Mouse (Mus musculus) adrenal gland, adult 2 months (tissue): ENCODE measurements around the gene Sytl3. TPM values are rescaled to one million over a fixed set of nuclear protein-coding genes. Genes with fewer than 3 reads are reported as not detected.
"Not testable (repeated sequence)": the region's sequence is repeated elsewhere in the genome, so short reads cannot be mapped to it uniquely, and the experiment has no call there.

Source experiments
- DNase-seq: peaks from one replicate; pipeline ENCODE4 v3.0.0; 2021
- polyA plus RNA-seq: library from polyadenylated mRNA; depleted of rRNA; stranded (reverse); fragments of >200 nt; gene quantifications from 2 replicates; pipeline ENCODE4 v1.2.3, GENCODE M21; 2012
- total RNA-seq, 2 experiments: library from RNA; stranded (reverse); gene quantifications; 2 replicates each; pipeline ENCODE4 v1.2.3; 2021

Sytl3 gene
- total and polyA plus RNA-seq, 3 experiments: 0.21 TPM; not detected in 2

GRCm38 (mm10) chr17:6691596-6691995, 32.7 kb downstream of the Sytl3 start:
- peak; percentile 77 for DNase-seq

DNA sequence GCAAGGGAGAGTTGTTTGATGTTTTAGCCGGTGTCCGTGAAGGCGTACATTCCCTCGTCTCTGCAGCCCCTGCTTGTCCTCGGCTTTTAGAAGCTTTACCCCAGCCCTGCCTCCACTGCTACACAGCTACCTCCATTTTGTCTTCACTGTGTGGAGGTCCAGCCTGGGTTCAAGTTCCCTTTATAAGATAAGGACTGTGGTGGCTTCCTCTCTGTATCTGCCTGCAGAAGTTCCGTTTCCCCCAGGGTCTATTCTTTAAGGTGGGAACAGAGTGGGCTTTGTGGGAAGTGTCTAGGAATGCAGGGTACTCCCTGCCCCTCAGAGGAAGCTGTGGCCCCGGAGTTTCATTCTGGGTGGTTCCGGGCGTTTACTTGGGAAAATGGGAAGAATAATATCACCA, 36.8 kb downstream of the Sytl3 start:
- not testable (repeated sequence) for DNase-seq

GRCm38 (mm10) chr17:6696521-6696920, 37.6 kb downstream of the Sytl3 start:
- DNase-seq: not testable (repeated sequence)

DNA sequence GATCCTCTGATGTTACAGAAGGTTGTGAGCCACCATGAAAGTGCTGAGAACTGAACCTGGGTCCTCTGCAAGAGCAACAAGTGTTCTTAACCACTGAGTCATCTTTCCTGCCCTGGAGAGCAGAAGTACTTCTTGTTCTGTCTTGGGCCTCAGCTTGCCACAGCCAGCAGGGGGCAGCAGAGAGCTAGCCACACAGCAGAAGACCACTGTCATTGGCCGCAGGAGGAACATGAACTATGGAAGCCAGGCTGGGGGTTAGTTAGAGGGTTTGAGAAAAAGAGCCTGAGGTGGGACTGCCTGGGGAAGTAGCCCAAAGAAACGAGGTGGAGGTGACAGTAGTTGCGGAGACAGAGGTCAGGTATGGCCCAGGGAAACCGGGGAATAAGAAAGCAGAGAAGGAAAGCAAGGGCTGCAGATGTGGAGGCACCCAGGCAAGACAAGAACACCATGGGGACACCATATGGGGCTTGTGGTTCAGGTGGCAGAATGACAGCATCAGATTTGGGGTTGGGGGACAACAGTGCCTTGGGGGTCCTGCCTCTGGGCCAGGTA, 38.4 kb downstream of the Sytl3 start:
- DNase-seq: peak; percentile 65

DNA sequence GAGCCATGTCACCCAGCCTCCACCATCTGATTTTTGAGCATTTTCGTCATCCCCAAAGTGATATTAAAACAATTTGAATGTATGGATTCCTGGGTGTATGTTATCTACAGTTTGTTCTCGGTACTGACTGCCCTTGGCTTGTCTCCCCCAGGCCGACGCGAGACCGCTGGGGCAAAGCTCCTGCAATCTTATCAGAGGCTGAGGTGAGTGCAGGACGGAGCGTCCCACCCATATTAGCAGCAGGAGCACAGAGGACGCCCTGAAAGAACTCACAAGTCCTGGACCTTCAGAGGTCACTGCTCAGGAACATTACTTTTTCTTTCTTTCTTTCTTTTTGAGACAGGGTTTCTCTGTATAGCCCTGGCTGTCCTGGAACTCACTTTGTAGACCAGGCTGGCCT, 40.6 kb downstream of the Sytl3 start:
- not testable (repeated sequence) for DNase-seq

- DNase-seq: not testable (repeated sequence)
Measured at GRCm38 (mm10) chr17:6700077-6700476, 41.2 kb downstream of the Sytl3 start.

DNA sequence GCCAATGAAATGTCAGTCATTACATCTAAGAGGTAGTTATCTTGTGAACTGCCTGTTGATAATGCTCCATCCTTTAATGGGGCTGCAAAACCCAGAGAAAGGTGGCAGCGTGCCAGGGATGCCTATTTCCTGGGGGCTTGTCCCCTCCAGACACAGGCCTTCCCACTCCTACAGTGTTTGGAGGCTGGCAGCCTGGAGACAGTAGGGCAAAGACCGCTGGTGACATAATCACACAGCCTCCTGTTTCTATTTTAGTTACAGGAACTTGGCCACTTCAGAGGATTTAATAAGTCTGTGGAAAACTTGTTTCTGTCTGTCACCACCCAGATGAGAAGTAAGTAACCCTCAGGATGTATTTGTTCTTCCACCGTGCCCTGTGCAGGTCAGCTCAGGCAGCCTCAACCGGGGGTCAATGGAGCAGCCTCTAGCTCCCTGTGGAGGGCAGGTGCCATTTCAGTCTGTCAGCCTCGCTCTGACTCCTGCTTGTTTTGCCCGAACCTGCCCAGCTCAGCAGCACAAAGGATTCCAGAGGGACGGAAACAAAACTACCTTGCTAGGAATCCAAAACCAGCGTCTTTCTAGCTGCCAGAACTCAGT, 43.8 kb downstream of the Sytl3 start:
- DNase-seq: not testable (repeated sequence)

- not testable (repeated sequence) for DNase-seq
Measured at GRCm38 (mm10) chr17:6703381-6704270, 44.7 kb downstream of the Sytl3 start.

DNA sequence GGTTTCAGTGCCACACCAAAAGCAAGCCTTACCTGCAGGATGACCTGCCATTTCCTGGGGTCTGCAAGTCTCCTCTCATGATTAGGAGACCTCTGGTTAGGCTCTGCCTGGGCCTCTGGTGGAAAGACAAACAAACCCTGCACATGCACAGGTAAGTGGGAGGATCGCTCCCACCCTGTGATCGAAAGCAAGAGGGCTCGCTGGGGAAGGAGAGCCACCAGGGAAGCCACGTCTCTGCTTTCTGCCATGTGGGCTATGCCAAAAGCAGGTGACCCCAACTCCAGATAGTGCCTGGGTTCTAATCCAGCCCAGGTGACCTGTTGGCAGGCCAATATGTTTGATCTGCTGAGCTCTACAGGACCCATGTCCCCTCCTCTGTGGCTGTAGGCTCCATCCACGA, 47.6 kb downstream of the Sytl3 start:
- not testable (repeated sequence) for DNase-seq

DNA sequence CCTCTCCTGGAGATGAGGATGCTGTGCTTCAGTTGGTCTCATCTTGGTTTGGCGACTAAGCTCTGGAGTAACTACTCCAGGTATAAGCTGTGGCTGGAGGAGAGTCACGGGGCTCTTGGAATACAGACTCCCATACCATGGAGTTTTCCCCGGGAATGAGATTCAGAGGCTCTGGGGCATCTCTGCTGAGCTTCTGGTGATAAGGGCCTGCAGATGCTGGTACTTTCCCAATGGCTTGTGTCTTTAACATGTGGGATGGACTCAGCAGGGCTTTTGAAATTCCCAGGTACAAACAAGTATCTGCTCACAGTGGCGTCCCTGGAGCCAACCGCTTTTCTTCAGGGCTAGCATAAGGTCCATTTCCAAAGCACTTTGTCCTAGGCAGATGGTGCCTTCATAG, 48.5 kb downstream of the Sytl3 start:
- DNase-seq: not testable (repeated sequence)

GRCm38 (mm10) chr17:6708194-6708593, 49.3 kb downstream of the Sytl3 start:
- not testable (repeated sequence) for DNase-seq

- DNase-seq: not testable (repeated sequence)
Measured at GRCm38 (mm10) chr17:6713483-6713882, 54.6 kb downstream of the Sytl3 start.

DNA sequence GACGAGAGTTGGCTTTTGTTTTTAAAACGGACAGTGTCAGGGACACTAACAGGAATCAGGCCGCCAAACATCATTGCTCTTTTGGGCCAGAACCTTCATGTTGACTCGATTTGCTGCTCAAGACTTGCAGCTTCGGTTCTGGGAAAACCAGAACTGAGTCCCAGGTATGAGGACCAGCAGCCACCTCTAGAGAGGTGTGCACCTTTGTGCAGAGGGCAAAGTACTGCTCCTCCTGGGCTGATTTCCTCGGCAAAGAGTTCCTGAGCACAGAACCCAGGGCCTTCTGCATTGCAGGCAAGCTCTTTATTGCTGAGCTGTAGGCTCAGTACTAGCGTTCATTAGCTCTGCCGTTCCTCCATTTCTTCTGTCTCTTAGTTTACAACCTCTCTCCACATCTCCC, 55.1 kb downstream of the Sytl3 start:
- DNase-seq: not testable (repeated sequence)

GRCm38 (mm10) chr17:6727996-6728610, 69.2 kb downstream of the Sytl3 start:
- no peak for DNase-seq

- DNase-seq: no peak
Measured at GRCm38 (mm10) chr17:6729244-6729742, 70.4 kb downstream of the Sytl3 start.

DNA sequence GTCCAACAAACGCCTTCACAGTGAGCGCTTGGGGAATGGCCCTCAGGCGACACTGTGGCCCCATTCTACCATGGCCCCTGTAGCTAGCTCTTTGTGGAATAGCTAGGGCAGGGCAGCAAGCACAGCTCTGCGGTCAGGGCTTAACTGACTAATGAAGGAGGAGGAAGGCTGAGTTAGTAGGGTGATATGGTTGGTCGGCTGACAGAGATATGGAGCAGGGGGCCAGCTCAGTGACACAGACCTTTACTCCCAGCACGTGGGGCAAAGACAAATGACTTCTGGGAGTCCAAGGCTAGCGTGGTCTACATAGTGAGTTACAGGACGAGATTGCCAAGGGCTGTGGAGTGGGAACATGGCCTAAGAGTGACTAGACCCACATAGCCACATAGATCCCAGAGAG, 72.2 kb downstream of the Sytl3 start:
- no peak for DNase-seq

DNA sequence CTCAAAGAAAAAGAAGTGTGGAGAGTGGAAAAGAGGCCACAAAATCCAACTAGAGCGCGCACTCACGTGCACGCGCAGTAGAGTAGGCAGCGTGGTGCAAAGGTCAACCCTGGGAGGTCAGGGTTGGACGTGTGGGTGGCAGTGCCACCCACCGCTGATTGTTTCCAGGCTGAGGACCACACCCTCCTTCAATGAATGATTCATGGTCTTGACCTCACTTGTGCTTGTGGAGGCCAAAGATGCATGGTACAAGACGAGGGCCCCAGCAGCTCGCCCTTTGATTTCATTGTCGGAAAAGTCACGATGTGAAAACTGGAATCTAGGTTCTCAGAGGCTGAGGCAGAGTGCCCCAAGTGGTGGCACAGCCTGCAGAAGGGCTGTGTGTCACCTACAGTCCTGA, 72.7 kb downstream of the Sytl3 start:
- DNase-seq: no peak

DNA sequence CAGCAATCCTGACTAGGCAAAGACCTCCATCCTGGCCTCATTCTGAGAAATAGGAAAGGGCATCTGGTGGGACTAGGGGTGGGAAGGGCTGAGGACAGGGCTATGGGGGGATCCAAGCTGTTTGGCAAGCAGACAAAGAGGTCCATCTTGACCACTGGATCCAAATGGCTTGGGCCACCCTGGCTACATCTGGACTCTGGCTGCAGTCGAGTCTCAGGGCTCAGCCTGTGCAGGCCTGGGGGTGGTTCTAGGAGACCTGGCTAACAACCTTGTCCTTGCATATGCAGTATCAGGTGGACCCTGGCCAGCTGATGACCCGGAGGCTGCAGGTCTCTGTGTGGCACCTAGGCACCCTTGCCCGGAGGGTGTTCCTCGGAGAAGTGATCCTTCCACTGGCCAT, 73.8 kb downstream of the Sytl3 start:
- DNase-seq: no peak

DNA sequence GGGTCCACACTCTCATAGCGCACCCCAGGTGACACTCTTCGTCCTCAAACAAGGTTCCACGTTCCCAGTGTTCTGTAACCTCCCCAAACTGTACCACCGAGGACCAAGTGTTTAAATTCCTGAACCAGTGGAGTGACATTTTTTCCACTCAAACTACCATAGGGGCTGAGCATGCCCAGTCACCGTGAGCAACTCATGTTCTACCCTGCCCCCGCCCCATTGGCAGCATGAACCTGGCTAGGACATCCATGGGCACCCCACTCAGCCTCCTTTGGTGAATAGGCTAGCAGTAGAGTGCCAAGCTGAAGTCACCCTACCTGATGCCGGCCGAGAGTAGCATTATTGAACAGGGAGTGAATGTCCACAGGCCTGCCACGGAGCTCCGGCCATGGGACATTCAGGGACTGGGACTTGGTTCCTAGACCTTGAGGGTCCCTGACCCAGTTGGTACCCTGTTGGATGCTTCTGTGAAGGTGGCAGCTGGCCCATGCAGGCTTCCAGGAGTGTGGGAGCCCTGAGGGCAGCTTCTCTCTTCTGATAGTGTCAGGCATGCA, 74.5 kb downstream of the Sytl3 start:
- no peak for DNase-seq

GRCm38 (mm10) chr17:6734746-6735441, 76.0 kb downstream of the Sytl3 start:
- DNase-seq: no peak
